ENCODE assay signal across 9 mouse cellular contexts in the genomic region with DNA sequence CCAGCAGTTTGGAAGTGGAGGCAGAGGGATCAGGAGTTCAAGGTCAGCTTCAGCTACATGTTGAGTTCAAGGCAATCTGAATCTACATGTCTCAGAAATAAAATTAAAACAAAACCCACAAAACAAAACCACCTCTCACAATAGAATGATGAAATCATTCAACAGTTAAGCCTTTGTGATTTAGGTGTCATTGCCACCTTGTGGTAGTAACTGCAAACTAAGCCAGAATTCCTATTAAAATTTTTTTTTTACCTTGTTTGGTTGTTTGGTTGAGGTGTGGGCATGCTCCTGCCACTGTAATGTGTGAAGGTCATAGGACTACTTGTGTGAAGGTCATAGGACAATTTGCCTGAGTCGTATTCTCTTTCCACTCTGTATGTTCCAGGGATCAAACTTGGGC. TPM values are rescaled to one million over a fixed set of nuclear protein-coding genes. Genes with fewer than 3 reads are reported as not detected.
DNase-seq lines count a peak whose midpoint lies in the region; ATAC-seq and TF ChIP-seq lines count a peak whose summit lies in the region.
"Had no signal": no experiment of that assay in that cellular context is flagged by ENCODE, and none has a peak within 500 bp of the region (broad histone marks: within the 10 kb centered on the region; RNA-seq: fewer than 3 reads in every experiment).

No protein-coding gene starts in this region.

- TF ChIP-seq EP300 in CH12.LX (IDR thresholded peaks at IDR 0.05; ENCODE audit: low read length) = no peak

- H3K79me2 ChIP-seq in CH12.LX (replicated peaks; ENCODE audit: control insufficient read depth, extremely low read depth, insufficient read depth, poor library complexity, severe bottlenecking) = no peaks in the 10 kb centered on the region

- H3K27me3 ChIP-seq in kidney, embryonic 14.5 days (ENCODE audit: control insufficient read depth, insufficient read depth, low read length) = no peaks in the 10 kb centered on the region
- no peaks in the 10 kb centered on the region for H3K27me3 ChIP-seq in CH12.LX (replicated peaks)
- H3K27me3 ChIP-seq: neural tube, embryonic 13.5 days had no signal

- in situ Hi-C loops in CH12.LX (cut with MboI; ENCODE audit: low pct_ligation_motif_present, low pct_unique_long_range_greater_than_20kb, low sequenced_read_pairs) = loop anchor here (5.0 kb wide), 1 partner anchor 134 kb away; no protein-coding TSS in a partner anchor

- 56% methylated on average over 1 of the region's 1 CpGs for WGBS in kidney, embryonic 14.5 days

- no peaks in the 10 kb centered on the region for H3K9me3 ChIP-seq in kidney, embryonic 14.5 days (ENCODE audit: control insufficient read depth, low read length)
- no peaks in the 10 kb centered on the region for H3K9me3 ChIP-seq in CH12.LX (replicated peaks; ENCODE audit: low read length)
- H3K9me3 ChIP-seq: neural tube, embryonic 13.5 days had no signal

- TF ChIP-seq CTCF in CH12.LX (conservative IDR thresholded peaks at IDR 0.05 in 1 of 2, IDR thresholded peaks at IDR 0.05 in 1 of 2; ENCODE audit: low read depth in 2 of 2, low read length in 2 of 2) = peak in 1 of 2 experiments; percentile 93; a peak in 3 of 4 replicates

- dilution Hi-C loops in CH12.LX (cut with MboI; ENCODE audit: extremely low pct_ligation_motif_present, extremely low pct_unique_long_range_greater_than_20kb, low sequenced_read_pairs) = no loop called here

- H3K4me1 ChIP-seq in kidney, embryonic 14.5 days (ENCODE audit: control insufficient read depth, insufficient read depth, low read length) = no peaks in the 10 kb centered on the region
- peaks cover 0 to 9% of the 10 kb centered on the region in 2 experiments; a peak in 2 of 4 replicates for H3K4me1 ChIP-seq in CH12.LX (ENCODE audit: control insufficient read depth in 1 of 2, insufficient read depth in 2 of 2)

- no peak overlapping the region for H3K4me2 ChIP-seq in kidney, embryonic 14.5 days (replicated peaks; ENCODE audit: low read depth, low read length)
- no peak overlapping the region for H3K4me2 ChIP-seq in CH12.LX (ENCODE audit: insufficient read depth, low read depth, poor library complexity, severe bottlenecking)
- H3K4me2 ChIP-seq: neural tube, embryonic 13.5 days had no signal

- no peak for ATAC-seq in kidney, embryonic 14.5 days (ENCODE audit: low FRiP score, low TSS enrichment)
- ATAC-seq in megakaryocyte progenitor cell, adult 5-6 weeks (replicated peaks; ENCODE audit: poor library complexity) = peak; percentile 81
- ATAC-seq in erythroid progenitor cell, adult 5-6 weeks (replicated peaks; ENCODE audit: low FRiP score, poor library complexity, severe bottlenecking) = no peak

- H3K9ac ChIP-seq in kidney, embryonic 14.5 days (ENCODE audit: low read depth, low read length) = no peak overlapping the region
- no peak overlapping the region; the same call in 1 of the 2 replicates for H3K9ac ChIP-seq in CH12.LX (ENCODE audit: insufficient read depth, low read depth)
- H3K9ac ChIP-seq: neural tube, embryonic 13.5 days had no signal

- H3K4me3 ChIP-seq in kidney, embryonic 14.5 days (ENCODE audit: low read length) = no peak overlapping the region
- H3K4me3 ChIP-seq in CH12.LX (replicated peaks in 1 of 3; ENCODE audit: low read depth in 2 of 3, low read length in 2 of 3, poor library complexity in 1 of 3) = no peak overlapping the region
- H3K4me3 ChIP-seq: neural tube, embryonic 13.5 days had no signal

- H3K36me3 ChIP-seq in kidney, embryonic 14.5 days (ENCODE audit: control insufficient read depth, insufficient read depth, low read length) = no peaks in the 10 kb centered on the region
- H3K36me3 ChIP-seq in CH12.LX (replicated peaks in 1 of 2; ENCODE audit: control insufficient read depth in 1 of 2, insufficient read depth in 1 of 2, low read length in 1 of 2) = no peaks in the 10 kb centered on the region
- H3K36me3 ChIP-seq: neural tube, embryonic 13.5 days had no signal

- DNase-seq in kidney, postnatal 10 days = peak; percentile 25
- peak; percentile 62 for DNase-seq in CH12.LX (ENCODE audit: extremely low read depth)
- DNase-seq in T-cell, adult 2 months (ENCODE audit: low spot score) = peak; percentile 30
- DNase-seq in ovary, adult 18-20 months (ENCODE audit: low spot score) = no peak

- TF ChIP-seq RAD21 in CH12.LX (IDR thresholded peaks at IDR 0.05; ENCODE audit: low read depth, low read length) = peak; percentile 97

- H3K27ac ChIP-seq in kidney, embryonic 14.5 days (ENCODE audit: low read depth, low read length) = no peak overlapping the region
- H3K27ac ChIP-seq in CH12.LX (ENCODE audit: insufficient read depth, low read depth) = no peak overlapping the region
- H3K27ac ChIP-seq: neural tube, embryonic 13.5 days had no signal

- TF ChIP-seq POLR2A in CH12.LX (IDR thresholded peaks at IDR 0.05; ENCODE audit: low read depth, low read length) = no peak

TF ChIP-seq in CH12.LX, 34 proteins besides CTCF, POLR2A, EP300 and RAD21:
- peak; percentile 79 for TF ChIP-seq ZC3H11A (IDR thresholded peaks at IDR 0.05; ENCODE audit: low read depth, low read length)
- TF ChIP-seq ELF1 (IDR thresholded peaks at IDR 0.05; ENCODE audit: low read depth, low read length) = no peak
- TF ChIP-seq USF2 (conservative IDR thresholded peaks at IDR 0.05; ENCODE audit: low read depth, low read length) = no peak
- peak; percentile 93 for TF ChIP-seq SMC3 (IDR thresholded peaks at IDR 0.05; ENCODE audit: low read depth, low read length)
- no peak for TF ChIP-seq PAX5 (IDR thresholded peaks at IDR 0.05; ENCODE audit: low read length)
- TF ChIP-seq SIN3A (IDR thresholded peaks at IDR 0.05; ENCODE audit: low read length) = peak; percentile 58; the same call in 1 of the 2 replicates
- TF ChIP-seq JUN (IDR thresholded peaks at IDR 0.05; ENCODE audit: insufficient read depth, low read depth, low read length) = peak; percentile 30
- peak; percentile 29; the same call in 1 of the 2 replicates for TF ChIP-seq MYC (IDR thresholded peaks at IDR 0.05; ENCODE audit: low read depth, low read length)
- peak; percentile 93 for TF ChIP-seq ZNF384 (IDR thresholded peaks at IDR 0.05; ENCODE audit: low read depth, low read length)
- 0 out of 2 replicates have a peak, but pooled peaks have one; percentile 13 for TF ChIP-seq MEF2A (IDR thresholded peaks at IDR 0.05; ENCODE audit: borderline replicate concordance, low read depth, low read length)
- TF ChIP-seq MXI1 (IDR thresholded peaks at IDR 0.05; ENCODE audit: low read depth, low read length) = no peak
- peak; percentile 25; the same call in 1 of the 2 replicates for TF ChIP-seq IRF4 (IDR thresholded peaks at IDR 0.05; ENCODE audit: low read depth, low read length)
- TF ChIP-seq ZMIZ1 (IDR thresholded peaks at IDR 0.05; ENCODE audit: low read depth, low read length) = no peak
- no peak for TF ChIP-seq MAX (IDR thresholded peaks at IDR 0.05; ENCODE audit: low read length)
- no peak for TF ChIP-seq ZKSCAN1 (IDR thresholded peaks at IDR 0.05; ENCODE audit: borderline replicate concordance, low read depth, low read length)
- TF ChIP-seq E2F4 (IDR thresholded peaks at IDR 0.05; ENCODE audit: insufficient replicate concordance, low read depth, low read length) = no peak
- no peak for TF ChIP-seq UBTF (IDR thresholded peaks at IDR 0.05; ENCODE audit: low read depth, low read length)
- TF ChIP-seq JUND (conservative IDR thresholded peaks at IDR 0.05; ENCODE audit: low read depth, low read length) = peak; percentile 73

RNA-seq across cellular contexts. Expression of a gene that starts 13.6 kb away (rescaled TPM):
- polyA plus RNA-seq in kidney, embryonic 14.5 days (2014; fragmentation: Nextera tagmentation; extraction: Ambion mirVana) = not detected in 2 replicates
- total RNA-seq in CH12.LX (2012; rRNA removed) = not detected in 2 replicates
- not detected in 2 replicates for total RNA-seq in CH12.LX (2014; rRNA removed)
- polyA plus RNA-seq in CH12.LX (2012; ENCODE audit: insufficient read length, low read depth) = not detected in 2 replicates
- total RNA-seq in megakaryocyte progenitor cell, adult 5-6 weeks (2015) = not detected in 2 replicates
- not detected in 2 replicates for total RNA-seq in megakaryocyte progenitor cell, adult 5-6 weeks (2017)
- total RNA-seq in erythroid progenitor cell, adult 5-6 weeks (2015; ENCODE audit: low replicate concordance) = not detected in 2 replicates
- total RNA-seq in erythroid progenitor cell, adult 5-6 weeks (2017; ENCODE audit: low replicate concordance) = not detected in 2 replicates
- total RNA-seq: layer of hippocampus, postnatal 10 days had no signal
- polyA plus RNA-seq: neural tube, embryonic 13.5 days had no signal

RNA-seq across cellular contexts. Expression of a gene that starts 41.8 kb away (rescaled TPM):
- 235 and 248 TPM in 2 replicates for polyA plus RNA-seq in kidney, embryonic 14.5 days (2014; fragmentation: Nextera tagmentation; extraction: Ambion mirVana)
- total RNA-seq in CH12.LX (2012; rRNA removed) = 105 and 123 TPM in 2 replicates
- total RNA-seq in CH12.LX (2014; rRNA removed) = 149 and 190 TPM in 2 replicates
- polyA plus RNA-seq in CH12.LX (2012; ENCODE audit: insufficient read length, low read depth) = 161 and 193 TPM in 2 replicates
- 163 and 167 TPM in 2 replicates for total RNA-seq in megakaryocyte progenitor cell, adult 5-6 weeks (2015)
- 361 and 403 TPM in 2 replicates for total RNA-seq in megakaryocyte progenitor cell, adult 5-6 weeks (2017)
- 93.0 and 125 TPM in 2 replicates for total RNA-seq in erythroid progenitor cell, adult 5-6 weeks (2015; ENCODE audit: low replicate concordance)
- total RNA-seq in erythroid progenitor cell, adult 5-6 weeks (2017; ENCODE audit: low replicate concordance) = 200 and 234 TPM in 2 replicates

RNA-seq across cellular contexts. Expression of a gene that starts 41.9 kb away (rescaled TPM):
- 113 and 137 TPM in 2 replicates for polyA plus RNA-seq in kidney, embryonic 14.5 days (2014; fragmentation: Nextera tagmentation; extraction: Ambion mirVana)
- total RNA-seq in CH12.LX (2012; rRNA removed) (51.6 and 53.0 TPM in 2 replicates), CH12.LX (2014; rRNA removed) (86.7 and 88.1 TPM in 2 replicates)
- polyA plus RNA-seq in CH12.LX (2012; ENCODE audit: insufficient read length, low read depth) = 43.6 and 45.9 TPM in 2 replicates
- 52.0 and 55.4 TPM in 2 replicates for total RNA-seq in megakaryocyte progenitor cell, adult 5-6 weeks (2015)
- 81.4 and 87.2 TPM in 2 replicates for total RNA-seq in megakaryocyte progenitor cell, adult 5-6 weeks (2017)
- 48.2 and 49.0 TPM in 2 replicates for total RNA-seq in erythroid progenitor cell, adult 5-6 weeks (2015; ENCODE audit: low replicate concordance)
- total RNA-seq in erythroid progenitor cell, adult 5-6 weeks (2017; ENCODE audit: low replicate concordance) = 57.5 and 62.0 TPM in 2 replicates

RNA-seq across cellular contexts. Expression of a gene that starts 52.5 kb away (rescaled TPM):
- polyA plus RNA-seq in kidney, embryonic 14.5 days (2014; fragmentation: Nextera tagmentation; extraction: Ambion mirVana) = 36.0 and 45.8 TPM in 2 replicates
- 39.5 and 46.6 TPM in 2 replicates for total RNA-seq in CH12.LX (2012; rRNA removed)
- 59.6 and 66.6 TPM in 2 replicates for total RNA-seq in CH12.LX (2014; rRNA removed)
- polyA plus RNA-seq in CH12.LX (2012; ENCODE audit: insufficient read length, low read depth) = 72.4 and 80.2 TPM in 2 replicates
- total RNA-seq in megakaryocyte progenitor cell, adult 5-6 weeks (2015) = 69.8 and 71.5 TPM in 2 replicates
- total RNA-seq in megakaryocyte progenitor cell, adult 5-6 weeks (2017) = 41.2 and 46.5 TPM in 2 replicates
- 49.4 and 49.9 TPM in 2 replicates for total RNA-seq in erythroid progenitor cell, adult 5-6 weeks (2015; ENCODE audit: low replicate concordance)
- total RNA-seq in erythroid progenitor cell, adult 5-6 weeks (2017; ENCODE audit: low replicate concordance) = 43.9 and 46.2 TPM in 2 replicates
